Mouse (Mus musculus) C2C12 (cell line): Measurements from ENCODE around the gene Tesk1.

Experiments used
- CTCF ChIP-seq: IDR thresholded peaks from one replicate; pipeline ENCODE4 v1.5.1; 2011; ENCODE audit not compliant: control insufficient read depth, insufficient read depth, insufficient read length
- FOSL1 ChIP-seq: IDR thresholded peaks from one replicate; pipeline ENCODE4 v1.8.0; 2011; ENCODE audit warnings: mild to moderate bottlenecking, low read length; ENCODE audit not compliant: poor library complexity, insufficient read depth, severe bottlenecking
- MAX ChIP-seq: IDR thresholded peaks from one replicate; pipeline ENCODE4 v1.6.1; 2011; ENCODE audit warnings: mild to moderate bottlenecking, control low read depth
- MYOG ChIP-seq: IDR thresholded peaks from one replicate; pipeline ENCODE4 v1.6.1; 2011; ENCODE audit not compliant: control insufficient read depth, insufficient read length; ENCODE audit errors: extremely low read depth
- USF1 ChIP-seq: IDR thresholded peaks from one replicate; pipeline ENCODE4 v1.6.1; 2011; ENCODE audit warnings: low read depth, mild to moderate bottlenecking, control low read depth, moderate library complexity

GRCm38 (mm10) chr4:43427501-43428179 lies 14.1 kb upstream of the Tesk1 start:
- TF ChIP-seq USF1: no peak
- no peak for TF ChIP-seq CTCF
- TF ChIP-seq FOSL1: no peak
- no peak for TF ChIP-seq MAX
- TF ChIP-seq MYOG: no peak
